Mouse (Mus musculus): ENCODE measurements at regions not wholly inside any gene's neighbourhood (a gene's known extent, or its start where the extent isn't known, plus 50 kb on each side); places are given as distances from the start of the nearest gene placed in this dataset.

DNA sequence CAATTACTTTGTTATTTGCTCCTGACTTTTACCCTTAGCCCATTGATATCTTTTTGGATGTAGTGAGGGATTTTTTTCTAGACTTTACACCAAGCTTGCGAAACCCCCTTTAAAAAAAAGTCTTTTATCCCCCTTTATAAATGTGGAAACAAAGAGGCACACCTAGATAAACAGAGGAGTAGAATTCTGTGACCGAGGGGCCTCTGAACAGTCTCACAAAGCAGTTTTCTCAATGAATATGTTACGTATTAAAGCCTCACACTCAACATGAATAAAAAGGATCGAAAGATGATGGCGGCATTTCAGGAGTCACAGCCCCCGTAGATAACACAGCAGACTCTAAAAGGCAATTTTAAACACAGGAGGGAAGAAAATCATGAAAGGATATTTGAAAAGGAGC is 104.2 kb downstream of the Fgf9 start:
- no peak for TF ChIP-seq CTCF (IDR thresholded peaks at IDR 0.05; ENCODE audit: low read depth)
- H3K27ac ChIP-seq (ENCODE audit: low read depth, low read length) = no peak overlapping the region
- H3K9me3 ChIP-seq (ENCODE audit: control insufficient read depth) = no peaks in the 10 kb centered on the region
- no peak overlapping the region for H3K4me2 ChIP-seq (replicated peaks; ENCODE audit: low read depth)
- no peak overlapping the region for H3K9ac ChIP-seq (ENCODE audit: low read depth, low read length)
- 43% methylated on average over 6 of the region's 6 CpGs for WGBS
- 0 out of 2 replicates have a peak, but pooled peaks cover 7% of the 10 kb centered on the region for H3K4me1 ChIP-seq (replicated peaks; ENCODE audit: control insufficient read depth, insufficient read depth, low read length)
- no peak overlapping the region for H3K4me3 ChIP-seq (ENCODE audit: low read depth, low read length)
- H3K27me3 ChIP-seq (replicated peaks; ENCODE audit: control insufficient read depth, insufficient read depth, low read length) = no peaks in the 10 kb centered on the region
- no peaks in the 10 kb centered on the region for H3K36me3 ChIP-seq (ENCODE audit: control insufficient read depth, insufficient read depth)
- no peak for ATAC-seq

DNA sequence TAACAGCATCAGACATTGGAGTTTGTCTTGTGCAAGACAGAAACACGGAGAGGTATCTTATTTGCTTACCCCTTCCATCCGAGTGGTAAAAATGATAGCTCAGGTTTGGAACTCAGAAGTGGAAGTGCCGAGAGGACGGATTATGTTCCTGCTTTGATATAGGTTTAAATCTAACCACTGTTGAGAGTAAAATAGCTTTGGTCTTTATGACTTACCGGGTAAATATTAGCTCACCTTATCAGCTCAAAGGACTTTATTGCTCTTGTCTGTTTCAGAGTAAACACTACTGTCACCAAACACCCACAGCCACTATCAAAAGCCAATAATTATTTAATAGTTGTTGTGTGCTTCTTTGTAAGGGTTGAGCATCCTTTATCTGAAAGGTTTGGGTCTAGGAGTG is 98.6 kb downstream of the Fgf9 start:
- no peak for TF ChIP-seq CTCF (IDR thresholded peaks at IDR 0.05; ENCODE audit: low read depth)
- peak; percentile 71 for ATAC-seq

More for the DNA sequence above, 98.6 kb downstream of the Fgf9 start:
- Histone ChIP-seq H3K36me3 (ENCODE audit: control insufficient read depth, insufficient read depth) (no peaks in the 10 kb centered on the region), H3K27me3 (replicated peaks; ENCODE audit: control insufficient read depth, insufficient read depth, low read length) (no peaks in the 10 kb centered on the region), H3K9me3 (ENCODE audit: control insufficient read depth) (no peaks in the 10 kb centered on the region), H3K4me2 (replicated peaks; ENCODE audit: low read depth) (0 out of 2 replicates have a peak overlapping the region, but pooled peaks have one; percentile 17), H3K27ac (ENCODE audit: low read depth, low read length) (no peak overlapping the region), H3K4me3 (ENCODE audit: low read depth, low read length) (no peak overlapping the region), H3K4me1 (replicated peaks; ENCODE audit: control insufficient read depth, insufficient read depth, low read length) (no peaks in the 10 kb centered on the region), H3K9ac (ENCODE audit: low read depth, low read length) (no peak overlapping the region)
- WGBS = 32% methylated on average over 5 of the region's 5 CpGs

Measured in intestine, postnatal 0 days (tissue).